Mouse (Mus musculus) v-Abl transformed pro-B cells (cell line): ENCODE results near the gene Mael.

ENCODE experiments used
- in situ Hi-C, 2 experiments: fragments of 400-800 bp; cut with MboI; formaldehyde crosslinking; loops; one replicate each; pipeline ENCODE4 v1.15.1; 2025; ENCODE audit not compliant: unreplicated experiment in 2 of 2

Mael gene

GRCm38 (mm10) chr1:166238315-166238969, at the start of gene Mael:
Gene Mael, minus strand, starts transcription at chr1:166238747.
- in situ Hi-C loops: no loop called here

- in situ Hi-C loops: no loop called here
These were observed 47.7 kb upstream of the Mael start for GRCm38 (mm10) chr1:166286231-166286630.

- in situ Hi-C loops: no loop called here
These were observed 45.8 kb upstream of the Mael start for GRCm38 (mm10) chr1:166284390-166284789.

GRCm38 (mm10) chr1:166283451-166283850, 44.9 kb upstream of the Mael start:
- in situ Hi-C loops: no loop called here

- in situ Hi-C loops: no loop called here
These were observed 44.2 kb upstream of the Mael start for GRCm38 (mm10) chr1:166282597-166283210.

GRCm38 (mm10) chr1:166281836-166282235, 43.3 kb upstream of the Mael start:
- in situ Hi-C loops: no loop called here

- in situ Hi-C loops: no loop called here
These were observed 42.7 kb upstream of the Mael start for GRCm38 (mm10) chr1:166281287-166281686.

- in situ Hi-C loops: no loop called here
These were observed 42.0 kb upstream of the Mael start for GRCm38 (mm10) chr1:166280566-166280965.

- in situ Hi-C loops: no loop called here
These were observed 41.1 kb upstream of the Mael start for GRCm38 (mm10) chr1:166279580-166280206.

GRCm38 (mm10) chr1:166278786-166279185, 40.2 kb upstream of the Mael start:
- in situ Hi-C loops: no loop called here

- in situ Hi-C loops: no loop called here
These were observed 29.7 kb upstream of the Mael start for GRCm38 (mm10) chr1:166268218-166268617.

- in situ Hi-C loops: no loop called here
These were observed 28.4 kb upstream of the Mael start for GRCm38 (mm10) chr1:166266918-166267317.

- in situ Hi-C loops: no loop called here
These were observed 27.6 kb upstream of the Mael start for GRCm38 (mm10) chr1:166266001-166266705.

- in situ Hi-C loops: no loop called here
These were observed 21.0 kb upstream of the Mael start for GRCm38 (mm10) chr1:166259526-166259925.

GRCm38 (mm10) chr1:166256898-166257297, 18.4 kb upstream of the Mael start:
- in situ Hi-C loops: no loop called here

GRCm38 (mm10) chr1:166256302-166256701, 17.8 kb upstream of the Mael start:
- in situ Hi-C loops: no loop called here

- in situ Hi-C loops: no loop called here
These were observed 17.1 kb upstream of the Mael start for GRCm38 (mm10) chr1:166255651-166256050.

- in situ Hi-C loops: no loop called here
These were observed 16.5 kb upstream of the Mael start for GRCm38 (mm10) chr1:166255091-166255490.

- in situ Hi-C loops: no loop called here
These were observed 15.6 kb upstream of the Mael start, which contains the start of gene Ildr2 for GRCm38 (mm10) chr1:166253898-166254894. Gene Ildr2, plus strand, starts transcription at chr1:166254139.

GRCm38 (mm10) chr1:166244285-166244684, 5.7 kb upstream of the Mael start:
- in situ Hi-C loops: no loop called here
